Comparison of ENCODE assay signal across 12 mouse cellular contexts in genomic region chr2:93352915-93353685, GRCm38 (mm10). TPM values are rescaled to one million over a fixed set of nuclear protein-coding genes. Genes with fewer than 3 reads are reported as not detected.
DNase-seq lines count a peak whose midpoint lies in the region; ATAC-seq and TF ChIP-seq lines count a peak whose summit lies in the region.
"Had no signal": no experiment of that assay in that cellular context is flagged by ENCODE, and none has a peak within 500 bp of the region (broad histone marks: within the 10 kb centered on the region; RNA-seq: fewer than 3 reads in every experiment).

No protein-coding gene starts in this region.

- no peaks in the 10 kb centered on the region; the same call in 1 of the 2 replicates for H3K27me3 ChIP-seq in forebrain, embryonic 10.5 days (ENCODE audit: poor library complexity, severe bottlenecking)
- no peaks in the 10 kb centered on the region for H3K27me3 ChIP-seq in forebrain, embryonic 14.5 days (replicated peaks; ENCODE audit: control insufficient read depth, insufficient read depth, low read length)
- no peaks in the 10 kb centered on the region for H3K27me3 ChIP-seq in intestine, embryonic 14.5 days (replicated peaks; ENCODE audit: control insufficient read depth, insufficient read depth, low read length)
- no peaks in the 10 kb centered on the region for H3K27me3 ChIP-seq in intestine, embryonic 15.5 days (replicated peaks)
- H3K27me3 ChIP-seq in midbrain, embryonic 11.5 days (ENCODE audit: control insufficient read depth, insufficient read depth, low read length), result no peaks in the 10 kb centered on the region
- H3K27me3 ChIP-seq in midbrain, embryonic 14.5 days (ENCODE audit: control insufficient read depth, insufficient read depth, low read length), result no peaks in the 10 kb centered on the region
- no peaks in the 10 kb centered on the region for H3K27me3 ChIP-seq in liver, postnatal 0 days (ENCODE audit: insufficient read depth, low read length)
- H3K27me3 ChIP-seq: forebrain, embryonic 15.5 days had no signal

- H3K9me3 ChIP-seq in forebrain, embryonic 10.5 days, result no peaks in the 10 kb centered on the region
- no peaks in the 10 kb centered on the region for H3K9me3 ChIP-seq in forebrain, embryonic 14.5 days (replicated peaks; ENCODE audit: control insufficient read depth, low read length)
- no peaks in the 10 kb centered on the region for H3K9me3 ChIP-seq in intestine, embryonic 14.5 days (ENCODE audit: control insufficient read depth, low read length)
- H3K9me3 ChIP-seq in intestine, embryonic 15.5 days, result no peaks in the 10 kb centered on the region
- no peaks in the 10 kb centered on the region for H3K9me3 ChIP-seq in midbrain, embryonic 11.5 days (ENCODE audit: control insufficient read depth, low read length)
- no peaks in the 10 kb centered on the region for H3K9me3 ChIP-seq in midbrain, embryonic 14.5 days (ENCODE audit: control insufficient read depth, low read length)
- no peaks in the 10 kb centered on the region for H3K9me3 ChIP-seq in liver, postnatal 0 days (ENCODE audit: low read length)
- H3K9me3 ChIP-seq: forebrain, embryonic 15.5 days had no signal

- no peak overlapping the region for H3K4me2 ChIP-seq in forebrain, embryonic 14.5 days (ENCODE audit: low read length)
- H3K4me2 ChIP-seq in intestine, embryonic 14.5 days (ENCODE audit: low read length), result no peak overlapping the region
- H3K4me2 ChIP-seq in intestine, embryonic 15.5 days (replicated peaks), result no peak overlapping the region
- no peak overlapping the region for H3K4me2 ChIP-seq in midbrain, embryonic 11.5 days
- no peak overlapping the region for H3K4me2 ChIP-seq in midbrain, embryonic 14.5 days (ENCODE audit: low read length)
- H3K4me2 ChIP-seq in liver, postnatal 0 days (ENCODE audit: low read depth, low read length), result peak overlapping the region; percentile 33
- H3K4me2 ChIP-seq: forebrain, embryonic 15.5 days had no signal

- no peak for DNase-seq in forebrain, embryonic 10.5 days (ENCODE audit: extremely low spot score, low spot score)
- no peak for DNase-seq in forebrain, embryonic 14.5 days (ENCODE audit: low spot score)
- no peak for DNase-seq in intestine, embryonic 14.5 days (ENCODE audit: low spot score)
- no peak for DNase-seq in midbrain, embryonic 11.5 days (ENCODE audit: low spot score, missing footprints)
- no peak for DNase-seq in midbrain, embryonic 14.5 days
- no peak for DNase-seq in liver, postnatal 0 days
- DNase-seq in urinary bladder, postnatal 36 days (ENCODE audit: low spot score in 2 of 2), result no peak
- DNase-seq: cerebellum, adult 2 months; gastrocnemius, postnatal 25 days; kidney, postnatal 4 days had no signal

- TF ChIP-seq EP300 in liver, postnatal 0 days (IDR thresholded peaks at IDR 0.05; ENCODE audit: low read depth), result no peak

- no peak overlapping the region for H3K9ac ChIP-seq in forebrain, embryonic 14.5 days (ENCODE audit: low read length)
- H3K9ac ChIP-seq in intestine, embryonic 14.5 days (ENCODE audit: low read length), result no peak overlapping the region
- no peak overlapping the region for H3K9ac ChIP-seq in intestine, embryonic 15.5 days
- no peak overlapping the region for H3K9ac ChIP-seq in midbrain, embryonic 11.5 days (ENCODE audit: low read length)
- no peak overlapping the region for H3K9ac ChIP-seq in midbrain, embryonic 14.5 days (replicated peaks; ENCODE audit: low read length)
- peak overlapping the region; percentile 3; the same call in 1 of the 2 replicates for H3K9ac ChIP-seq in liver, postnatal 0 days (replicated peaks)
- H3K9ac ChIP-seq: forebrain, embryonic 15.5 days had no signal

- no peak for ATAC-seq in forebrain, embryonic 14.5 days
- no peak for ATAC-seq in intestine, embryonic 14.5 days (replicated peaks; ENCODE audit: low FRiP score, low TSS enrichment, low read depth)
- no peak for ATAC-seq in intestine, embryonic 15.5 days
- no peak for ATAC-seq in midbrain, embryonic 11.5 days (ENCODE audit: low FRiP score)
- ATAC-seq in midbrain, embryonic 14.5 days (ENCODE audit: low FRiP score, low TSS enrichment), result no peak
- peak; percentile 49 for ATAC-seq in liver, postnatal 0 days
- ATAC-seq: forebrain, embryonic 15.5 days had no signal

- H3K4me3 ChIP-seq in forebrain, embryonic 10.5 days, result no peak overlapping the region
- H3K4me3 ChIP-seq in forebrain, embryonic 14.5 days (ENCODE audit: low read depth, low read length), result no peak overlapping the region
- no peak overlapping the region for H3K4me3 ChIP-seq in intestine, embryonic 14.5 days (ENCODE audit: low read depth, low read length)
- no peak overlapping the region for H3K4me3 ChIP-seq in intestine, embryonic 15.5 days (replicated peaks)
- no peak overlapping the region for H3K4me3 ChIP-seq in midbrain, embryonic 11.5 days (ENCODE audit: low read depth, low read length)
- H3K4me3 ChIP-seq in midbrain, embryonic 14.5 days (replicated peaks; ENCODE audit: low read depth, low read length), result no peak overlapping the region
- H3K4me3 ChIP-seq in liver, postnatal 0 days (ENCODE audit: low read depth, low read length), result no peak overlapping the region
- H3K4me3 ChIP-seq: forebrain, embryonic 15.5 days had no signal

- TF ChIP-seq CTCF in liver, postnatal 0 days (IDR thresholded peaks at IDR 0.05; ENCODE audit: low read depth), result no peak

- H3K4me1 ChIP-seq in forebrain, embryonic 10.5 days, result peaks cover 37% of the 10 kb centered on the region
- H3K4me1 ChIP-seq in forebrain, embryonic 14.5 days (ENCODE audit: control insufficient read depth, insufficient read depth, low read length), result peaks cover 13% of the 10 kb centered on the region
- H3K4me1 ChIP-seq in intestine, embryonic 14.5 days (replicated peaks; ENCODE audit: control insufficient read depth, insufficient read depth, low read length), result no peaks in the 10 kb centered on the region; the same call in 1 of the 2 replicates
- H3K4me1 ChIP-seq in intestine, embryonic 15.5 days (replicated peaks), result 0 out of 2 replicates have a peak, but pooled peaks cover 6% of the 10 kb centered on the region
- H3K4me1 ChIP-seq in midbrain, embryonic 11.5 days (ENCODE audit: control insufficient read depth, insufficient read depth, low read length), result no peaks in the 10 kb centered on the region
- H3K4me1 ChIP-seq in midbrain, embryonic 14.5 days (ENCODE audit: control insufficient read depth, insufficient read depth, low read length), result no peaks in the 10 kb centered on the region
- H3K4me1 ChIP-seq in liver, postnatal 0 days (ENCODE audit: insufficient read depth), result peaks cover 14% of the 10 kb centered on the region

- WGBS in forebrain, embryonic 10.5 days, result 88% methylated on average over 8 of the region's 8 CpGs
- WGBS in forebrain, embryonic 14.5 days, result 88% methylated on average over 8 of the region's 8 CpGs
- WGBS in intestine, embryonic 14.5 days, result 79% methylated on average over 8 of the region's 8 CpGs
- 79% methylated on average over 8 of the region's 8 CpGs for WGBS in intestine, embryonic 15.5 days
- WGBS in midbrain, embryonic 11.5 days, result 84% methylated on average over 8 of the region's 8 CpGs
- WGBS in midbrain, embryonic 14.5 days, result 83% methylated on average over 8 of the region's 8 CpGs
- WGBS in liver, postnatal 0 days (ENCODE audit: insufficient replicate concordance), result 49% methylated on average over 8 of the region's 8 CpGs

- peak overlapping the region; percentile 67 for H3K27ac ChIP-seq in forebrain, embryonic 10.5 days
- no peak overlapping the region for H3K27ac ChIP-seq in forebrain, embryonic 14.5 days (ENCODE audit: low read depth, low read length)
- H3K27ac ChIP-seq in intestine, embryonic 14.5 days (ENCODE audit: low read depth), result 0 out of 2 replicates have a peak overlapping the region, but pooled peaks have one; percentile 1
- H3K27ac ChIP-seq in intestine, embryonic 15.5 days, result no peak overlapping the region
- H3K27ac ChIP-seq in midbrain, embryonic 11.5 days (ENCODE audit: low read depth, low read length), result 0 out of 2 replicates have a peak overlapping the region, but pooled peaks have one; percentile 14
- no peak overlapping the region for H3K27ac ChIP-seq in midbrain, embryonic 14.5 days (replicated peaks; ENCODE audit: low read depth, low read length)
- H3K27ac ChIP-seq in liver, postnatal 0 days (ENCODE audit: low read depth), result no peak overlapping the region
- H3K27ac ChIP-seq: forebrain, embryonic 15.5 days had no signal

- H3K36me3 ChIP-seq in forebrain, embryonic 10.5 days (replicated peaks), result no peaks in the 10 kb centered on the region
- no peaks in the 10 kb centered on the region for H3K36me3 ChIP-seq in forebrain, embryonic 14.5 days (ENCODE audit: control insufficient read depth, insufficient read depth, low read length)
- H3K36me3 ChIP-seq in intestine, embryonic 14.5 days (ENCODE audit: control insufficient read depth, insufficient read depth, low read length), result no peaks in the 10 kb centered on the region
- no peaks in the 10 kb centered on the region for H3K36me3 ChIP-seq in intestine, embryonic 15.5 days
- H3K36me3 ChIP-seq in midbrain, embryonic 11.5 days (ENCODE audit: control insufficient read depth, insufficient read depth, low read length), result no peaks in the 10 kb centered on the region
- no peaks in the 10 kb centered on the region for H3K36me3 ChIP-seq in midbrain, embryonic 14.5 days (ENCODE audit: control insufficient read depth, insufficient read depth, low read length)
- no peaks in the 10 kb centered on the region for H3K36me3 ChIP-seq in liver, postnatal 0 days (replicated peaks; ENCODE audit: insufficient read depth, low read length)
- H3K36me3 ChIP-seq: forebrain, embryonic 15.5 days had no signal

RNA-seq across cellular contexts. Expression of gene Tspan18, which starts 18.8 kb away (rescaled TPM):
- polyA plus RNA-seq in forebrain, embryonic 10.5 days (2016; fragmentation: Nextera tagmentation; extraction: Ambion mirVana), result 30.1 and 31.4 TPM in 2 replicates
- 15.6 and 17.3 TPM in 2 replicates for polyA plus RNA-seq in forebrain, embryonic 14.5 days (2014; fragmentation: Nextera tagmentation; extraction: Ambion mirVana)
- 36.1 and 41.0 TPM in 2 replicates for polyA plus RNA-seq in intestine, embryonic 14.5 days (2014; fragmentation: Nextera tagmentation; extraction: Ambion mirVana)
- polyA plus RNA-seq in intestine, embryonic 15.5 days (2015; fragmentation: Nextera tagmentation; extraction: Ambion mirVana), result 21.4 and 23.0 TPM in 2 replicates
- polyA plus RNA-seq in midbrain, embryonic 11.5 days (2014; fragmentation: Nextera tagmentation; extraction: Ambion mirVana), result 47.9 and 48.7 TPM in 2 replicates
- 21.2 and 27.8 TPM in 2 replicates for polyA plus RNA-seq in midbrain, embryonic 14.5 days (2014; fragmentation: Nextera tagmentation; extraction: Ambion mirVana)
- 2.6 and 2.8 TPM in 2 replicates for polyA plus RNA-seq in liver, postnatal 0 days (2015; fragmentation: Nextera tagmentation; extraction: Ambion mirVana)

Comparison
In these comparisons a context has a peak if more than half of its experiments do, and no peak if none do; other contexts are left out.
1. H3K27ac ChIP-seq: peak in forebrain, embryonic 10.5 days (single experiment), intestine, embryonic 14.5 days (single experiment) and midbrain, embryonic 11.5 days (single experiment); none in forebrain, embryonic 14.5 days (single experiment), intestine, embryonic 15.5 days (single experiment), midbrain, embryonic 14.5 days (single experiment) and liver, postnatal 0 days (single experiment).